Mouse (Mus musculus): ENCODE measurements at regions not wholly inside any gene's neighbourhood (a gene's known extent, or its start where the extent isn't known, plus 50 kb on each side); places are given as distances from the start of the nearest gene placed in this dataset.

DNA sequence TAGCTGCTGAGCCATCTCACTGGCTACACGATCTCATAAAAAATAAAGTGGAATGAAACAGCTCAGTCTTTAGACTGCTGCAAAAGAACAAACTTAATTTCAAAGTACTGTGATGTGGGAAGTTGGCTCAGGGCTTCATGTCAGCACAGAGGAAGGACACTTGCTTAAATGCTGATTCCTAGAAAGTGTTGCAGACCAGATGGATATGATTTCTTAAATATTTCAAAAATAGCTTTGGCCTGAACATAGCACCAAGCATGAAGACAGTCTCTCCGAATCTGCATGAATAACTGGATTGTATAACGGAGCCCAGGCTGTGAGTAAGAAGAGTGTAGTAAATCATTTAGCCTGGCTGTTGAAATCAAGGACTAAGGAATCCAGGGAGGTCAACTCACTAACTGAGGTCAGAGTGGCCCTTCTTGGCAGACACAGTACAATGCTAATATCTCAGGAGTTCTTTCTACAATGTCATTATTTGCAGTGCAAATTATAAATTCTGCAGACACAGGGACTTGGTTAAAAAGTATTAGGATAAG lies 521.2 kb upstream of the Mon1b start:
- no peak for TF ChIP-seq CTCF (IDR thresholded peaks at IDR 0.05; ENCODE audit: borderline replicate concordance, insufficient read depth, low read length)
- no peak for TF ChIP-seq POLR2A (IDR thresholded peaks at IDR 0.05; ENCODE audit: low read depth, low read length)

Measured in embryonic fibroblast, embryonic 13.5 days (primary cell).